Mouse (Mus musculus): ENCODE data around the gene Elovl7.

- TF ChIP-seq CTCF (IDR thresholded peaks at IDR 0.05; ENCODE audit: insufficient read depth, low read depth, low read length) (no peak), POLR2A (IDR thresholded peaks at IDR 0.05; ENCODE audit: insufficient read depth, low read depth, low read length) (no peak)
Measured at GRCm38 (mm10) chr13:108298241-108298640, 84.0 kb downstream of the Elovl7 start.

Data from olfactory bulb, adult 2 months (tissue).